Mouse (Mus musculus) regulatory T cell (primary cell): Measurements from ENCODE around the gene Fam107b.

Experiments
- in situ Hi-C: fragments of 300-600 bp; cut with MboI, MseI; formaldehyde crosslinking; loops from one replicate; pipeline ENCODE4 v1.15.1; 2025; ENCODE audit warnings: high pct_unique_total_duplicates

The Fam107b gene

DNA sequence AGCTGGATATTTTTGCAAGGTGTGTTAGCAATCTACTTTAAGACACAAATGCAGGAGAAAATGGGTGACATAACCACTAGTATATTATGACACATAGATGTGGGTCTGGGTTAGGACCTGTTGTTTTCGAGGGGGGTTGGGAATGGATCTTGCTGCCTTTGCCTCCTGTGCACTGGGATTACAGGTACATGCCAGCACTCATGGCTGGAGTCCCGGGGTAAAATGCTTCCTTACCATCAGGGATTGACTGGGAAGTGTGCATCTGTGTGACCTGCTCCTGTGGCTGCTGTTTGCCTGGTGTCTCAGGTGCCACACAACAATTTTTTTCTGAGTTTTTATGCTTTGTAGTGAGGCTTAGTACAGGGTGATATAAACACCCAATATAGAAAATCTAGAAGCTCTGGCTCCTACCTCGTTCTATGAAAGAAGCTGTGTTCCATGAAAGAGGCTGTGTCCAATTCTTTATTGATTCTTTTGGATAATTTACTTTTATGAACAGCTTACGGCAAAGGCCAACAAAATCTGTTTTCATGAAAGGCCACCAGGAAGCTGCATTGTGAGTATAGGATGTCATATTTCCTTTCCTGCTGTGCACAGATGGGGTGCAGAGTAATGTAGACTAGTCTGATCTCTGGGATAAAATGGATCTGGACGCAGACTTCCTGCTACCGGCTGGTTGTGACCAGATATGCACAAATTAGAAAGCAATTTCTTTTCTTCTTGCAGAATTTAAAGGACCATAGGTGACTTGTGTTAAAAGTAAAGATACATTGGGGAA is 167.8 kb downstream of the Fam107b start:
- in situ Hi-C loops, result no loop called here

DNA sequence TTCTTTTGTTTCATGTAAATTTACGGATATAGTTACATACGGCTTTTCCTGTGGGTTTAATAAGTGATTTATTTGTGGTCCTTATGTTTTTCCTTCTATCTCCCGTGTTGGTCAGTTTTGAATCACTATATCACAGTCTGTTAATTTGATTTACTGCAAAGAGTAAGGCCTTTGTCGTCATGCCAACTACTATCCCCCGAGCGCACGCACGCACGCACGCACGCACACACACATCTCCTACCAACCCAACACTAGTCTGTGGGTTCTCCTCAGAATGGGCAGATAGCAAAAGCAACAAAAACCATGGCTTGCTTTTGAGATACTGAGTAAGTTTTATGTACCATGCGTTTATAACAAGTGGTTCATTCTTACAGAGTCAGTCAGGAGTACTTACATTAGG is 168.4 kb downstream of the Fam107b start:
- in situ Hi-C loops, result no loop called here

DNA sequence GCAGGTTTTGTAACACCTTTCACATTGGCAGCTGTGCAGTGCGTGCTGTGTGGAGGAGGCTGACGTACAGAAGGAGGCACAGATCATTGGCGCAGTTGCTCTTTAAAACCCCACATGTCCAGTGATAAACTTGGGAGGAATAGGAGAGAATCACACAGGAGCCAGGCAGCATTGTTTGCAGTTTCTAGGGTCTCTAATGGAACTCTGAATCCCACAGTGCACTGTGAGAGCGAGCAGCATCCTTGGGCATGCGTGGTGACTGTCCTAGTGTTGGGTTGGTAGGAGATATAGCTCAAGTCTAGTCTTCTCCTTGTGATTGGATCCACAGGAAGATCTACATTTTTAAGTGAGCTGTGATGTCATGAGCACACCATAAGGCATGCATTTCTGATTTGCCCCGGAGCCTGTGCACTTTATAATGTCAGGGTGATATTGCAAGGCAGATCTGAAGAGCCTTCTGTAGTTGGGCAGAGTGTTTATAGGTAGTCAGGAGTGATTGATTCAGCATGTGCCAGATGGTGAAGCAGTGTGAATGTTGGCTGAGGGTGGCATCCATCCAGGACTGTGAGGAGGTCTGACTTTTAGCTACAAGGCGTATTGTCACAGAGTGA is 169.2 kb downstream of the Fam107b start:
- in situ Hi-C loops, result no loop called here

DNA sequence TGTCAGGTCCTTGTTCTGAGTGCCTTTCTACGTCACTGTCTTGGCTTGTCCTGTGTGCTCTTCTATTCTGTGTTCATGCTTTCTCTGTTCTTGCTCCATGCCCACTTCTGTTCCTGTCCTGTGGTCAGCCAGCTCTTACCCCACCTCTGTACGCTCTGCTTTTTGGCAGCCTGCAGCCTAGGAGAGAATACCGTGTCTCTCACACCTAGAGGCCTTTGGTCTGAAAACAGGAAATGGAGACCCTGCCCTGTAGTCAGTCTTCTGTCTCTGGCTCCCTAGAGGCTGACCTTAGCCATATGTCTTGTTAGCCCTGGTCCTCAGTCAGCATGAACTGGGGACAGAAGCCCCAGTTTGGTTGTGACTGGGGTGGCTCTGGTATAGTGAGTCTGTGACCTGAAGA is 170.0 kb downstream of the Fam107b start:
- in situ Hi-C loops, result no loop called here

DNA sequence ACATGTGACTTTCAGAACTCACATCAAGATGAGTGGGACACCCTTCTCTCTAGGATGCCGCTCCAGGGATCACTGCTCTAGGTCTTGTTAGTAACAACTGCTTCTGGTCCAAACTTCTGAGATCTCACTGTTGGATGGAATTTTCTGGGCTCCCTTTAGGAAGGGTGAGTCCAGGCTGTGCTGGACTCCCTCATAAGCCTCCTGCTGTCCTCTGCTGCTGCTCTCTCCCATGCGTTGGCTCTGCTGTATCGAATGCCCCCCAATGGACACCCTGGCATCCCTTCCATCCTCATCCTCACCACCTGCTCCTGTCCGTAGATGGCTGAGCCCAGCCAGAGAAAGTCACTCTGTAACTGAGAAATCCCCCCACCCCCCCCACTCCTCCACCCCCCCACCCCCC is 170.4 kb downstream of the Fam107b start:
- in situ Hi-C loops, result no loop called here

DNA sequence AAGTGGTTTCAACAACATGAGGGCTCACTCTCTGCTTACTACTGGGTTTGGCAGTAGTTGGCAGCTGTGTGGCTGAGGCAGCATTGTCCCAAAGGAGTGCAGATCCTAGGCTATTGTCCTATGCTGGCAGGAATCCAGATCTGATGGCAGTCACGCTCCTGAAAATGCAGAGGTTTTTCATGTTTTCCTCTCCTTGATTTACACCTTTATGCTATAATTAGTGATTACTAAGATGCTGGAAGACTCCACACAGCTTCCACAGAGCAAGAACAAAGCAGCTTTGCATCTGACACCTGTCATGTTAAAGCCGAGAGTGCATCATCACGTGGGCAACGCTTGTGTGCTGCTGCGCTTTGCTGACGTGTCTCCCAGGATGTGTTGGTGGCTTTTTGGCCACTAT is 172.2 kb downstream of the Fam107b start:
- in situ Hi-C loops, result no loop called here

DNA sequence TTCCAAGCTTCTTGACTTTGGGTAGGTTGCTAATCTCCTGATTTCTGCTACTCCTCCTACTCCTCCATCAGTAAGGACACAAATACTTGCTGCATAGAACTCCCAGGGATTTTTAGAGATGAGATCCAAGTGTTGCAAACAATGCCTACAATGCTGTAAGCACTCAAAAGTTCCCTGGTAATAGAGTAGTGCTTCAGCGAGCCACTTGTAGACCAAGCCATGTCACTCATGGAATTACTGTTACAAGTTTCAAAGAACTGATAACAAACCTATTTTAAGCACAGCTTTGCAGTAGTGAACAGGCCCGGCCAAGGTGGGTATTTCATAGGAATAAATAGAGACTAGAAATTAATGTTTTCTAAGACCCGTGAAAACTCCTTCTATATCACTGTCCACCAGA is 174.8 kb downstream of the Fam107b start:
- in situ Hi-C loops, result no loop called here

DNA sequence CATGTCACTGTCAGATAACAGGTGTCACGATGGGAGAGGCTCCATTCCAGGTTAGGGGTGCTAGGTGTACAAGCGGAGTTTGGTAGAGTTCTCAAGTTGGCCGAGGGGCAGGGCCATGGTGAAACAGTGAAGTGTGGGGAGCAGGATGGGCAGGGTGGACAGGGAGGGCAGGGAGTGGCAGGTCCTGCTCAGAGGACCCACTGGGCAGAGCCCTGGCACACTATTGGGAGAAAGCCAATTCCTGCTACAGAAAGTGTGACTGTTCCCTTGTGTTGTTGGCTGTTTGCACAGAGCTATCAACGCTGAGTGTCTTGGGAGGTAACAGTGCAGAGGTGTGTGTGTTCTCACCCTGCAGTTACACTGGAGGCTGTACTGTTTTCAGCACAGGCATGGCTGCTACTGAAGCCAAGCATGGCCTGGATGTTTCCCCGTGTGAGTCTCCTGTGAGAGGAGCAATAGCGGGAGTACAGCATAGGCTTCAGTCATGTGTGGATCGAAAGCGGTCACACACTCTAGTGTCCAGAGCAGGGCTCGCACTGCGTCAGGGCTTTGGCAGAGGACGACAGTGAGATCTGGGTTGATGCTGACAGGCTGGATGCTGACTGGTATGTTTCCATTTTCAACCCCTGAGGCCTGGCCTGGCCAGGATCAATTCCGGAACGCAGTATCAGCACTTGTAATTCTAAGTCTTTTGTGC is 175.8 kb downstream of the Fam107b start:
- in situ Hi-C loops, result no loop called here

DNA sequence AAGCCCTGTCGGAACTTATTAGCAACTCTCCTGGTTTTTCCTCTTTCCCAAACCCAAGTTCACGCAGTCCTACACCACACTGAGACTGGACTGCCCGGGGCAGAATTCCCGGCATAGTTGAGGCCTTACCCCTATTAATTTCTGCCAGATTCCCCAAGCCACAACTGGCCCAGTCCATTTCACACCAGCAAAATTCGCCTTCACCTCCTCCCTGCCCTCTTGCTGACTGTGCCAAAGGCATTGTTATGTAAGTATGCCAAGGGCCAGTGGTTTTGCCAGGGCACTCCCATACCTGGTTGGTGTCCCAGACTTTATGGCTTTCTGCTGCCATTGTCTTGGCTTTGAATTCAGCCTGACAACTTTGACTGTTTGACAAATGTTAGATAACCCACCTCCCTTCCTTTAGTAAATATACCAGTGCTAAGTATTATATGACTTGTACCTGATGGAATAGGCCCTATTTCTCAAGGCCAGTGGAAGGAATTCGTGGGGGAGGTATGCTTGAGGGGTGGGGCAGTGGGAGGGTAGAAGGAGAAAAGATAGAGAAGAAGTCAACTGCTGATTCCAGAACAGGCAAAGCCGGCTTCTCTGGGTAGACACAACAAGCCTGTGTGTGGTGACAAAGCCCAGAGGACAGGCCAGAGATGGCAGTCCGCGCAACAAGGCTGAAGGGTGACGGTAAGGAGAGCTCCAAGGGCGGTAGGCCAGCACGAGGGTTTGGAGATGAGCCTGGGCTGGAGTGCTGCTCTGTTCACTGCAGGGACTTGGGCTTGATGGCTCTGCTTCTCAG is 178.6 kb downstream of the Fam107b start:
- in situ Hi-C loops, result no loop called here

DNA sequence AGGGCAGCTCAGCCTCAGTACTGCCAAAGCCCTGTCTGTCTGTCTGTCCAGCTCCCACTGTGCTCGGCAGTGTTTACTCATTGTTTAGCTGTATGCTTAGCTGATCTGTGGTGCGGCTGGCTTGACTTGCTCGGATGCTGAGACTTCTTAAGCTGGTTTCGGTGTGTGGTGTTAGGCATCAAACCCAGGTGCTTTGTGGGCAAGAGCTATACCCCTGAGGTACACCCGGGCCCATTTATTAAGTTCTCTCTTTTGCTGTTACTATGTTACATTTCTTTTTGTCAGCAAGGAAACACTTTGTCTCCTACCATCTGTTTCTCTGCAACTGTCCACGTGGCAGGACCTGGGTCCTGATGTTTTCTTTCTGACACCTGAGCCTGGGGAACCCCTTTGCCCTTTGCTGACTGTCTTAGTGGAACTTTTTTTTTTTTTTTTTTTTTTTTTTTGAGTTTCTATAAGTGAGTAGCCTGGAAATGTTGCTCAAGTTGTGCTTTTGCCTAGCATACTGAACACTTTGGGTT is 179.3 kb downstream of the Fam107b start:
- in situ Hi-C loops, result no loop called here

DNA sequence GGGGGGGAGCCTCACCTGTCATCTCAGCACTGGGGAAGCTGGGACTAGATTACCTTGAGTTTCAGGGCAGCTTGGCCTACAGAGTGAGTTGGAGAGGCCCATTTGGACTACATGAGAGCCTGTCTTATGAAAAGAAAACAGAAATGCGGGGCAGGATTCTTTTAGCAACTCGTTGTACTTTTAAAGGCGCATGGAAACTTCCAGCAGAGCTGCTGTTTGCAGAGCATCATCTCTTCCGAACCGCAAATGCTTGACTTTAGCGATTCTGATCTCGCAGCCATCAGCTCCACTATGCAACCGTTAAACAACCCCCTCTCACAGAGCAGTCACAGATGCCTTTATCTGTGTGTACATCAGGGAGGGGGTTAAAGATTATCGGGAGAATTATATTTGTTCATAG is 179.8 kb downstream of the Fam107b start:
- in situ Hi-C loops, result no loop called here

DNA sequence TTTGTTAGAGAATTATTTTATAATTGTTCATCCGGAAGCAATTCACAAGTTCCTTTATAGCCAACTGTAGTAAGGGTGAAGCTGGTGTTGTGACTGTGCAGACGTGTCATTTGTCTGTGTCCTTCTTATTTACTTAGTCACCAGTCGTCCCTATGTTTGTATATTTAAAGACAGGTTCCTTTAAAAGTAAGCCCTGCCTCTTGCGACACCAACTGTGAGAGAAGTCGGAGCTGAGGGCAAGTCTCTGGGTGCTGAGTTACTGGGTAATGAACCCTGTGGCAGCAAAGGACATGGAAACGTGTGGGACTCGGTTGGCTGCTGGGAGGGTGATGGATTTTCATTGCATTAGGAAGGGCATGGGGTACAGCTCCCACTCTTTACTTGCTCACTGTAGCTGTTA is 182.1 kb downstream of the Fam107b start:
- in situ Hi-C loops, result no loop called here

DNA sequence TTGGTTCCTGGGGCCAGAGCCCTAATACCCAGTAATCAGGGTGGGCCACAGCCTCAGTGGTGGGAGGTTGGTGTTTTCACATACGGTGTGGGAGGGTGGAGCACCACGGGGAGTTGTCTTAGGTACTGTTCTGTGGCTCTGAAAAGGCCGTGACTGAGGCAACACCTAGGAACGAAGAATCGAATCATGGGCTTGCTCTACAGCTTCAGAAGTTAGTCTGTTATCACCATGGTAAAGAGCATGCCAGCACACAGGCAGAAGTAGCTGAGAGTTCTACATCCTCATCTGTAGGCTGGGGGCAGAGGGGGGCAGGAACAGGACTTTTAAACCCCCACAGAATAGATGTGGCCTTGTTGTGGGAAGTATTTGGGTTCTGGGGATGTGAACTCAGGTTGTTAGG is 182.6 kb downstream of the Fam107b start:
- in situ Hi-C loops, result no loop called here

DNA sequence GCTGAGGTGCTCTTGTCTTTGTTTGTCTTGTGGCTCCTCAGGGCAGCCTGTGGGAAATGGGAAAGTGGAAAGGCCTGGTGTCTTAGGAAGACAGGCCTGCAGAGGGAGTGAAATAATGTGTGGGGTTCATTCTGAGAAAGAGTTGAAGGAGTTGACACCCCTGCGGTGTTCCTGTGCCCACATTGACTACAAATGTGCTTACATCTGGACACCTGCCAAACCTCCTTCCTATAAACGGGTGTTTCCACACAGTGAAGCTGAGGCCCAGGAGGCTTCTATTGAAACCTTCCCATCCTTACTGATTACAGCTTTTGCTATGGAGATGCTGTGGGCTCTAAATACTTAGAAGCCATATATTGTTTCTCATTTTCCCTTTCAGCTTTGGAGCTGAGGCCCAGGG is 183.5 kb downstream of the Fam107b start:
- in situ Hi-C loops, result no loop called here

DNA sequence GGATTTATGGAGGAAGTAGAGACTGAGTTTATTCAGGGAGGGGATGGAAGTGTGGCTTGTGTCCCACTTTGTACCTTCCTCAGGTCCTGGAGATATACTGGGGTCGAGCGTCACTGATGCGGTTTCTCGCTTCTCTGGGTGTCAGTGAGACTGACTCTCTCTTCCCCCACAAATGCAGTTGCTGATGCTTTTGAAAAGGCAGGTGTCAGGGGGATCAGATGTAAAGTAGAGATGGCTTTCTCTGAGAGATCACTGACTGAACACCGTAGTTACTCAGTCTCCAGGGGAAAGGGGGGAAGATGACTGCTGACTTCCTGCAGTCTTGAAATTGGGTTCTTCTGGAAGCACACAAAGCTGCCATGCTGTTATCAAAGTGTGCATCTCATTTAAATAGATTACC is 185.6 kb downstream of the Fam107b start:
- in situ Hi-C loops, result no loop called here

DNA sequence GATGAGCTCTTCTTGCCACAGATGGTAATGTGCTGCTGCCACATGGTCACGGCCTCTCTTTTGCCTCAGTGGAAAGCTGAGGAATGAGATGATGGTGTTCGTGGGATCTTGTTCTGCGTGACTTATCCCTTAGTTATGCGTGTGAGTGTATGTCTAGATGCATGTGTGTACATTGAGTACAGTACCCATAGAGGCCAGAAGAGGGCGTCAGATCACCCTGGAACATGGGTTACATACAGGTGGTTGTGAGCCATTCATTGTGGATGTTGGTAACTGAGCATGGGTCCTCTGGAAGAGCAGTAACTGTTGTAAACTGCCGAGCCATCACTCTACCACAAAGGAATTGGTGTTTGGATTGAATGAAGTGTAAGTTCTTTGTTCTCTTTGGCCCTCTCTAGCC is 188.1 kb downstream of the Fam107b start:
- in situ Hi-C loops, result no loop called here

DNA sequence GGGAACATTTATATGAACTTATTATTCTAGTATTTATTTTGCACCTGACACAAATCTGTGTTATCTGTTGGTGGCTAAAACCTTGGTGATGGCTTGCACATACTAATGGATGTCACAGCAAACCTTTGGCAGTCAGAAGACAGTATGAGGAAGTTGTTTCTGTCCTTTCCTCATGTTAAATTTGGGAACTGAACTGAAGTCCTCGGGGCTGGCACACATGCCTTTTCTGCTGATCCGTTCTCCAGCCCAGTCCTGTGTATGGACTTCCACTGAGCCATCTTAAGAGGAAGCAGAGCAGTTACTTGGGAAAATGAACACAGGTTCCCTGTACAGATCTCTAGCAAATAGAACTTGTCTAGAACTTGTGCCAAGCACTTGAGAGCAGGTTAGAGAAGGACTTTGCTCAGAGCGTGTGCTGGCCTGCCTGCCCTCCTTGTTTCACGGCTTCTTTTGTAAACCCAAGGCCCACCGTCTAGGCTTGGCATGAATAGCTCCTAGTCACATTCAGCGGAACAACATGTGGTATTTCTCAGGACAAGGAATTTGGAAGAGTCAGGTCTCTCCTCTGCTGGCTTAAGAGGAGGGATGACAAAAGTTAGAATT is 190.0 kb downstream of the Fam107b start:
- in situ Hi-C loops, result loop anchor here (5.0 kb wide), 2 partner anchors 48 to 98 kb away; no protein-coding TSS in a partner anchor

DNA sequence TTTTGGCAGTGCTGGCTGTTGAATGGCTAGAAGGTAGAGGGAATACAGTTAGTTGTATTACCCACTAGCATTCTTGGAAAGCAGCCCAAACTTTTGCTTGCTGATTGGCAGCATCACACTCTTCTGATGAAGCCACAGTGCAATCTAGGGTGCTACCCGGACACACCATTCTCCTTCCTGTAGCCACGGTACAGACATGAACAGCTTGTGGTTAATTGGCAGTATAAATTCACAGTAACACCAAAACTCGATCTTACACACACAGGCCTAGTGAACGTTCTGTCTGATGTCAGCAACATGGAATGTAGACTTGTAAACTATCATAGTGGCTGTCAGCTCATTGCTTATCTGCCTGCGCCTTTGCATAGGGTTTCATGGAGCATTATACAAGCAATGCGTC is 193.8 kb downstream of the Fam107b start:
- in situ Hi-C loops, result loop anchor here (5.0 kb wide), 2 partner anchors 52 to 102 kb away; no protein-coding TSS in a partner anchor

DNA sequence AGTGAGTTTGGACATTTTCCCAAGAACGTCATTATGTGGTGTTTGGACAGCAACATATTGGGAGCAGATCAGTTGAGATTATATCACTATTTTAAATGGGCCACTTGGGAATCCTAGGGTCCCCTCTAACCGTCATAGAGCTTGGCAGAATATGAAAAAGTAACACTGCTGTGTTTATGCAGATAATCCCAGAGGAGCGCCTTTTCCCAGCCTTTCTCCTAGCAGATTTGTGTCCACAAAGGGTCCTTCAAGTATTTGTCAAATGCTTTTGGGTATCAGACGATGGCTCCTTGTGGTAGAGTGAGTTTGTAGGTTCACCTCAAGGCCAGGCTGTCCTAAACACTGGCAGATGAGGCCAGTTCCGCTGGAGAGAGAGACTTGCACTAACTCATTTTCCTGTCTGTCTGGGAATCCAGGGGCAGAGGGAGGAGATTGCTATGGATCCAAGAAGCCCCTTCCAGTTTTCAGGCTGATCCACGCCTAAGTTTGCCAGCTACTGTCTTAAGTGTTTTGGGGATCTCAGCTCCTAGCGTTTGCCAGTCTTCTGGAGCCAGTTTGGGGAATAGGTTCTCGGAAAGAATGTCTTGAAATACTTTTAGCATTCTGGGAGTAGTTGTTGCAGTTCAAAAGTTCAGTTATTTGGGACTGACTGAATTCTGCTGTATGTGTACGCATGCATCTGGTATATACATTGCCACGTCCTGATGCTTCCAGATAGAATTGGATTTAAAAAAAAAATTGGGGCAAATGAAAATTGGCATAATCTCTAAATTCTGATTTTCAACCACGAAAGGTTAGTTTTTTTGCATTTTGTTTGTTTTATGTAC is 195.9 kb downstream of the Fam107b start:
- in situ Hi-C loops, result no loop called here

DNA sequence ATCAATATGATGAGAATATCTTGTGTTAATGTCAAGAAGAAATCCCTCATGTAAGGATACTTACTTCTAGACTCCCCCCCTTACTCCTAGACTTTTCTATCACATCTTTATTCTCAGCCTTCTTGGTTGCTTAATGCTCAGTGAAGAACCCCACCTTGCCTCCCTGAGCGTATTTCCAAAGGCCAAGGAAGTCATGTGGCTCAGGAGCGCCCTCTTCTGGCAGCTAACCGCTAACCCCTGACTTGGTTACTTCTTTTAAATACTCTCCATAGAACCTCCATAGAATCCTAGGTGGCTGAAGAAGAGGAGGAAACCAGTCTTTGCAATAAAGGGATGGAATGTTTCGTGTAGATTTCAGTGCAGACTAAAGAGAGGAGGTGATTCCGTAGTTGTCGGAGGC is 199.0 kb downstream of the Fam107b start:
- in situ Hi-C loops, result no loop called here
